Mouse (Mus musculus) spleen, adult 12 weeks (tissue): ENCODE measurements around the gene Arhgap11a.

Experiments used
- DNase-seq: peaks from one replicate; pipeline ENCODE4 v3.0.0; 2022; ENCODE audit warnings: low spot score

Arhgap11a gene

GRCm38 (mm10) chr2:113817681-113818606 lies 30.5 kb downstream of the Arhgap11a start:
- no peak for DNase-seq

- no peak for DNase-seq
Measured at GRCm38 (mm10) chr2:113807640-113808039, 40.8 kb downstream of the Arhgap11a start.

- no peak for DNase-seq
Measured at GRCm38 (mm10) chr2:113806851-113807577, 41.4 kb downstream of the Arhgap11a start.

GRCm38 (mm10) chr2:113805765-113806164 lies 42.7 kb downstream of the Arhgap11a start:
- no peak for DNase-seq

- DNase-seq, result no peak
Measured at GRCm38 (mm10) chr2:113803753-113804152, 44.7 kb downstream of the Arhgap11a start.

- no peak for DNase-seq
Measured at GRCm38 (mm10) chr2:113800846-113801245, 47.6 kb downstream of the Arhgap11a start.

GRCm38 (mm10) chr2:113798605-113799004 lies 49.9 kb downstream of the Arhgap11a start:
- no peak for DNase-seq

- no peak for DNase-seq
Measured at GRCm38 (mm10) chr2:113795186-113795585, 53.3 kb downstream of the Arhgap11a start.

GRCm38 (mm10) chr2:113793521-113793920 lies 54.9 kb downstream of the Arhgap11a start:
- no peak for DNase-seq

- DNase-seq, result no peak
Measured at GRCm38 (mm10) chr2:113788821-113789387, 59.6 kb downstream of the Arhgap11a start.

GRCm38 (mm10) chr2:113787882-113788281 lies 60.6 kb downstream of the Arhgap11a start:
- DNase-seq, result no peak

- no peak for DNase-seq
Measured at GRCm38 (mm10) chr2:113784851-113785250, 63.6 kb downstream of the Arhgap11a start.

- DNase-seq, result no peak
Measured at GRCm38 (mm10) chr2:113781521-113781920, 66.9 kb downstream of the Arhgap11a start.
